Mouse (Mus musculus): Measurements from ENCODE around the gene Cpe.

GRCm38 (mm10) chr8:64735161-64735560, 42.3 kb upstream of the Cpe start:
- TF ChIP-seq POLR2A (IDR thresholded peaks at IDR 0.05; ENCODE audit: control insufficient read depth in 1 of 2, insufficient read depth in 1 of 2, low read depth in 1 of 2, low read length in 2 of 2, poor library complexity in 1 of 2) (no peak), POLR2AphosphoS5 (IDR thresholded peaks at IDR 0.05; ENCODE audit: borderline replicate concordance, low read depth, low read length) (no peak), CTCF (IDR thresholded peaks at IDR 0.05 in 2 of 3, conservative IDR thresholded peaks at IDR 0.05 in 1 of 3; ENCODE audit: control insufficient read depth in 1 of 3, insufficient read depth in 1 of 3, low read depth in 2 of 3, low read length in 3 of 3, poor library complexity in 1 of 3, severe bottlenecking in 1 of 3) (no peak), ETS1 (IDR thresholded peaks at IDR 0.05; ENCODE audit: low read depth, low read length) (no peak), GABPA (IDR thresholded peaks at IDR 0.05; ENCODE audit: low read depth, low read length) (no peak), ZNF384 (IDR thresholded peaks at IDR 0.05; ENCODE audit: low read depth, low read length) (no peak), ZC3H11A (IDR thresholded peaks at IDR 0.05; ENCODE audit: low read depth, low read length) (no peak), MAZ (IDR thresholded peaks at IDR 0.05; ENCODE audit: low read depth, low read length) (no peak), MAX (IDR thresholded peaks at IDR 0.05; ENCODE audit: low read length) (no peak), RAD21 (IDR thresholded peaks at IDR 0.05; ENCODE audit: low read depth, low read length) (no peak), CHD1 (IDR thresholded peaks at IDR 0.05; ENCODE audit: low read depth, low read length) (no peak)

Measured in MEL (cell line).